Mouse (Mus musculus): ENCODE data around the gene Ripply2.

The Ripply2 gene

DNA sequence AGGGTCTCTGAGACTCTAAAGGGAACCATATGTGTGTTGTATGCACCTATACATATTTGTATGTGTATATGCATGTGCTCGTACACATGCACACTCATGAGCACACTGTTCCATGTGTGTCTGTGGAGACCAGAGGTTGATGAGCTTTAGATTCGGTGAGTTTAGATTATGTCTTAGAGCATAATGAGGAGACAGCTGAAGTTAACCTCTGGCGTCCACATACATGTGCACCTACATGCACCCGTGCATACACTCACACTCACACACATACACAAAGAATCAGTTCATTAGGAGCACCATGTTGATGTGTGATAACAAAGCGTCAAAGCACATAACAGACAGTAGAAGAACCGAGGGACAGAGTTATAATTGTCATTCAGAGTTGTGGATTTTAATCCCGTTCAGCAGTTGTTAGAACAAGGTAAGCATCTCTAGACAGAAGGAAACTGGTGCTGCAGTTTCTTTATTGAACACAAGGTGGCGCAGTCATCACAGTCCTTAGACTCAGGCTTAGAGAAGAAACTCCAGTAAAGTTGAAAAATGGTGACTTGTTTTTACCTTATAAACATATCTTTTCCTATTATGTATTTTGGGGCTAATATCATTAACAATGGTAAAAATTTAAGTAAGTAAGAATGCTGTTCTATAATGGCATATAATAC, 12.2 kb downstream of the Ripply2 start:
- no peak for DNase-seq

- DNase-seq, result no peak
Measured at GRCm38 (mm10) chr9:87032196-87032595, 16.9 kb downstream of the Ripply2 start.

DNA sequence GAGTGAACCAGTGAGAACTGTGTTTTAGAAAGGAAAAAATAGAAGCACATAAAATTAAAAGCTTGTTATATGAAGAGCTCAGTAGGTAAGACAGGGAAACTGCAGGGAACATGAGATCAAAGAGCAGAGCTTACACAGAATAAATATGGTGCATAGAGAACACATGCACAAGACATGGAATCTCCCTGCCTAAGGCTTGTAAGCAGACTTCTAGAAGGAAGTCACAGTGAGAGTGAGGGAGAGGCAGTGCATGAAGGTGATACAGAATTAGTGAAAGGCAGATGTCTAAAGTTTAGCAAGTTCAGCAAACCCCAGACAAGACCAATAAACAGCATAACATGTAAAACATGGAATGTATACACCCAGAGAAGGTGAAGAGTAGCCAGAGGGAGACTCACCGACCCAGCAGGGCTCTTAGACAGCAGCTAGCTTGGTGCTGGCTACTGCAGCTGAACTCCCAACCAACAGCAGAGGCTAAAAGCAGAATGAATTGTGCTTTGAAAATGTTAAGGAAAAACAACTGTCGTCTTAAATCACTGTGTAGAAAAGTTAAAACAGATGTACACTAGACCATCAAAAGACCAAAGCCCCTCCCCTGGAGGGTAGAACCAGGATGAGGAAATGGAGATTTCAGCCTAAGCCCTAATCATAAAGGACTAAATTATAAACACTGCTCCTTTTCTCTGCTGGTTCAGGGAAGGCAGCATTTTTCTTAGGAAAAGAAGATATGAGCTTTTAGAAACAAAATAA, 19.7 kb downstream of the Ripply2 start:
- DNase-seq, result no peak

GRCm38 (mm10) chr9:87049425-87049824, 34.1 kb downstream of the Ripply2 start:
- no peak for DNase-seq

- DNase-seq, result no peak
Measured at GRCm38 (mm10) chr9:87055547-87056235, 40.4 kb downstream of the Ripply2 start.

DNA sequence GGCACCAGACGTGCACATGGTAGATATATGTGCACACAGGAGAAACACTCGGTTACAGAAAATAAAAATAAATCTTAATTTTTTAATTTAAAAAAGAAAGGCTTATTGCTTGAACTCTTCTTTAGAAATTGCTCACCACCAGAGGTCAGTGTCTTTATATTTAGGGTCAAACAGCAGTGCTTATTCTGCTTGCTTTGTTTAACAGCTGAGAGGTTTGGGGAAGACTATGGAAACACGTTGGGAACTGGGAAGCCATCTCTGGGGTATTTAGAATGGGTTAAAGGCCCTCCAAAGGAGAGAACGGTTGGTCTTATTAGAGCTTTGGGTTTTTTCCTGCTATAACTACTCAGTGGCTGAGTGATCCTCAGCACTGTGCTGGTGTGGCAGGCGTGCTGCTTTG, 47.0 kb downstream of the Ripply2 start:
- DNase-seq, result no peak

GRCm38 (mm10) chr9:87068160-87068559, 52.8 kb downstream of the Ripply2 start:
- no peak for DNase-seq

Data from thymus, adult 18-20 months (tissue).